Mouse (Mus musculus) c-Kit-positive CD71-positive TER-119-positive erythroid progenitor cells, embryonic 14.5 days (primary cell): ENCODE results near the gene Clasp2.
A peak's percentile ranks its signal among the peaks of the same experiment; 100 is the strongest.
"Not testable (repeated sequence)": the region's sequence is repeated elsewhere in the genome, so short reads cannot be mapped to it uniquely, and the experiment has no call there.

Experiments
- DNase-seq: peaks from one replicate; pipeline ENCODE4 v3.0.0-alpha.2; 2013; ENCODE audit warnings: low spot score

Clasp2 gene

DNA sequence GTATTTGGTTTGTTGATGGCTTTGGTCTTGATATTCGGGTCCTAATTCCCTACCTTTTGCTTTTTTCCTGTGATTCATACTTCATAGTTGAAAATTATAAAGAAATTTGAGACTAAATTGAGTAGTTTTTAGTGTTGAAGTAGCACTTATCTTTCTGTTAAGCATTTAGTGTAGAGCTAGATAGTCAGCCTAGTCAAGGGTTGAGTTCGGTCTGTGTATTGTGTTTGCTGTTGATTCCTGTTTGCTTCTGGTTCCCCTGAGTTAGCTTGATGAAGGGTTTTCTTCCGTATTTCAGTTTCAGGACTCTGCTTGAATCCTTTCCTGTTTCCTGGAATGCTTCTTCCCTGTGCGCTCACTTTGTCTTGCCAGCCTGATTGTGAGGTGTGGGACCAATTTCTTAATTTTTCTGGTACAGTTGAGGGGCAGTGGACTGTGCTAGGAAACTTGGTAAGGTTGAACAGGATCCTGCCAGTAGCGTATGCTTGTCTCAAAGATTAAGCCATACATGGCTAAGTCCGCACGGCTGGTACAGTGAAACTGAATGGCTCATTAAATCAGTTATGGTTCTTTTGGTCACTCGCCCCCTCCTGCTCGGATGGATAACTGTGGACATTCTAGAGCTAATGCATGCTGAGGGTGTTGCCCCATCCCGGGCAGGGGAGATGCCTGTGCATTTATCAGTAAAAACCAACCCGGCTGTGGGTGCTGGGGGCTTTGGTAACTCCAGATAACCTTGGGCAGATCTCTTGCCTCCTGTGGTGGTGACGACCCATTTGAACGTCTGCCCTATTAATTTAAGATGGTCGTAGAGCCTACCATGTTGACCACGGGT is 14.8 kb downstream of the Clasp2 start:
- DNase-seq, result peak; percentile 57

DNA sequence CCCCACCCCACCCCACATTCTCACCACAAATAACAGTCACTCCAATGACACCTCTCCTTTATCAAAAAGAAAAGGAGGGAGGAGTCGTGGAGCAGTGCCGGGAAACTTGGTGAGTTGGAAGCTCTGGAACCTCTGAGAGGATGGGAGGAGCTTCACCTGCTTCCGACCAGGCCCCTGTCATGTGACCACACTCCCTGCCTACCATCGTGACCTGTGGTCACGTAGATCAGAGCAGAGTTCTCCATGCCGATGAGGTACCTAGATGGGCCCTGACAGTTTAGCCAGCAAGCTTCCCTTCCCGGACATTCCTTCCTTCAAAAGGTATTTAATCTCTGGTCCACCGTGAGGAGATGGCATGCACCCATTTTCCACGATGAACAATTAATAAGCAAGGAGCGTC is 17.2 kb downstream of the Clasp2 start:
- DNase-seq, result no peak

DNA sequence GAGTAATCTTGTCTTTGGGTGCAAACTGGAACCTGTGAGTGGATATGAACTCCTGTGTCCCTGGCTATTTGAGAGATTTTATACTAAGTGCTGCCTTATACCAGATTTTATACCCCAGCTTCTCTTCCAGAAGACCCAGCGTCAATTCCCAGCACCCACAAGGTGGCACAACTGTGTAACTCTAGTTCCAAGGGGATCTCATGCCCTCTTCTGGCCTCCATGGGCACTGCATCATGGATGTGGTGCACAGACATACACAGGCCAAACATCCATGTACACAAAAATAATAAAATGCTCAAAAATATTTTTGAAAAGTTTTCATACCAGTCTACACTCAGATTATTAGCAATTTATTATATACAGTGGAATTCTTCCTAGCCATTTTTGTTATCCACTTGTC is 18.4 kb downstream of the Clasp2 start:
- DNase-seq, result no peak

DNA sequence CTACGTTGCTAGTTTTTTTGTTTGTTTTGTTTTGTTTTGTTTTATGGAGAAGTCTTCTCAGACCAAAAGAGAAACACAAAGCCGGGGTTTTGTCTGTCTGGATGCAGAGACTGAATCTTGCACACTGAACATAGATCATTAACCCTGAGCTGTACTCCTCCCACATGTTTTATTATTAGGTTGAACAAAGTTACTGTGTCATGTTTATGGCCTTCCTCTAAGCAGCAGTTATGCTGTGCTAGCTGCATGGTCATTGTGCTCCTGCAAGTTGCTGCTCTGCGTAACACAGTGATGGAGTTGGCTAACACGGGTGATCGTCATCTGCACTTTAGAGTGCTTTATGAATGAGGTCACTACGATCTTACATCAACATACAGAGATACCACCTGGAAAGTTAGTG is 21.1 kb downstream of the Clasp2 start:
- no peak for DNase-seq

DNA sequence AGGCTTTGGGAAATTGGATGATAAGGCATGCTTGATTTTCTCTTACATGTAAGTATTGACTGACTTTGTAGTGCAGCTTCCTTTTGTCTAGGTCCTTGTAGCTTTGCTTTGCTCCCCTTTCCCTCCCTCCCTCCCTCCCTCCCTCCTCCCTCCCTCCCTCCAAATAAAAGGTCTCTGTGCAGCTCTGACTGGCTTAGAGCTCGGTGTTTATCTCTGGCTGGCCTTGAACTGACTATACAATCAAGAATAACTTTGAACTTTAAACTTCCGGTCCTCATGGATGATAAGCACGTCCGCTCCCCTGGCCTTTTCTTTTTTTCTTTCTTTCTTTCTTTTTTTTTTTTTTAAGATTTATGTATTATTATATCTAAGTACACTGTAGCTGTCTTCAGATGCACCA is 21.9 kb downstream of the Clasp2 start:
- no peak for DNase-seq

DNA sequence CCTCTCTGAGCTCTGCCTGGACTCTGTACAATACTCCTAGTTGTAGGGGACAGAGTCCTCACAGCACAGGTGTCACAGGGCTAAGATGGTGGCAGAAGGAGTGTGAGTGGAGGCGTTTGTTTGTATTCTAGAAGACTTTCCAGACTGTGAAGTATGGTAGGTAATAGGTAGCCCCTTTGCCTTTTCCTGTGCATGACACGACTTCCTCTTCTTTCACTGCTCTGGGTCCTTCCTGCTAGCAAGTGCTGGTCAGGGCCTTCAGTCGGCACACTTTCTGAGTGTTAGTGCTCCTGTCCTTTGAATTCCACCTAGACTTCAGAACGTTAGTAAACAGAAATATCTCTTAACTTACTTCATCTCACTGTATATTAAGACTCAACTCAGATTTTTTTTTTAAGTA is 29.4 kb downstream of the Clasp2 start:
- DNase-seq, result no peak

DNA sequence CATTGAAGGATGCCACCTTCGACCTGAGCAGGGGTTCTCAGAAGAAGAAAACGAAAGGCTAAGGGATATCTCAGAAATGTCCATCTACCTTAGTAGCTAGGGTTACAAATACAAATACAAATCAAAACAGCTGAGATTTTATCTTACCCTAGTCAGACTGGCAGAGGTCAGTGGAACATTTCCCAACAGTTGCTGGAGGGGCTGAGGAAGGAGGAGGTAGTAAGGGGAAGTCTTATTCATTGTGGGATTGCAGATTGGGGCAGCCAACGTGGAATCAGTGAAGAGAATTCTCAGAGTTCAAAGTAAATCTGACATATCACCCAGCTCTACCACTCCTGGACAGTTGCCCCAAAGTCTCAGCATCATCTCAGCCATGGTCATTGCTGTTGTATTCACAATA is 39.6 kb downstream of the Clasp2 start:
- DNase-seq, result no peak

DNA sequence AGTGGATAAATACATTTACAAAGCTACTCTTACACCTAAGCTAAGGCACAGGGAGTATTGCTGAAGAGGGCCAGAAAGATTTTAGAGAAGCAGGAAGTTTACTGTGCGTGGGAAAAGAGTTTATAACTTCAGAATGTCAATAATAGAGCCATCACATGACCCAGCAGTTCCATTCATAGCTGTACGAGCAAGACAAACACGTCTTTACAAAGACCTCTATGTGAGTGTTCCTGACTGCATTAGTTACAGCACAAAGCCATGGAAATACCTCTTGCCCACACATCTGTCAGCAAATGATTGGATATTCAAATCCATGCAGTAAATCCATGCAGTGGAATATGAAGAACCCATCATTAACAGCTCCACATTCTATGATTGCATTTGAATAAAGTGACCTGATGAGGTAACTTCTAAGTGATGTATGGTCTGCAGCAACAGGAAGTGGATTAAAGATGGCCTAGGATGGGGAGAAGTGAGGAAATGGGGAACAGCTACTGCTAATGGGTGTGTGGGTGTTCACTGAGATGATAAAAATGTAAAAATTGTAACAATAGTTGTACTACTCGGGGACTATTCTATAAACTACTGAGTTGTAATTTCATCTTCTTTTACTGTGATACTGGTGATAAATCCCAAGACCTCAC is 41.2 kb downstream of the Clasp2 start:
- no peak for DNase-seq

DNA sequence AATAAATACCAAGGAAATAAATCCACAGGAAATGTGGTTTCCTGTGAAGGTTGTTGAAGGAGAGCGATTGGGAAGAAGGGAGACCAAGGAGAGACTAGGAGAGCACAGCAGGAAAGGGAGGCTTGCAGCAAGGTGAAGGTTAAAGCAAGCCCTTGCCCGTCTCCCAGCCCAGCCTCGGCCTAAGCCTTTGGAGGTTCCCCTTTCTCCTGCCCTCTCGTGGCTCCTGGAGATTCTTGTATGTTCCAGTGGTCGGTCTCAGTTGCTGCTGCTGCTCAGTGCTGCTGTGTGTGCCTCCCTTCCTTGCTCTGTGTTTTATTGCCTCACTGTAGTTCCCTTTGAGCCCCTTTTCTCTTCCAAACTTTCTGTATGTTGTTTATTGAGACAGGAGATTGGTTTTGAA is 42.4 kb downstream of the Clasp2 start:
- DNase-seq, result no peak

DNA sequence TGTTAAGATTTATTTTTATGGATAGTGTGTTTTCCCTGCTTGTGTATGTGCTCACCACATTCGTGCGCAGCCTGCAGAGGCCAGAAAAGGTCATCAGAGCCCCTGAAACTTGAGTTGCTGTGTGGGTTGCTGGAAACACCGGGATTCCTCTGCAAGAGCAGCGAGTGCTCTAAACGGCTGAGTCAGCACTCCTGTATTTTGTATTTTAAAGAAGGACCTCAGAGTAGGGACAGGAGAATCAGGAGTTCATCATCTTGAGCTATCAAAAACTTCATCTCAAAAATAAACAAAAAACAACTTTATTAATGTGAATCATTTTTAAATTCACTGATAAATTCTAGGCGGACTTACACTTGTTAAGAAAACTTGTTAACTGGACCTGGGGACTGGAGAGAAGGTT is 48.0 kb downstream of the Clasp2 start:
- not testable (repeated sequence) for DNase-seq

DNA sequence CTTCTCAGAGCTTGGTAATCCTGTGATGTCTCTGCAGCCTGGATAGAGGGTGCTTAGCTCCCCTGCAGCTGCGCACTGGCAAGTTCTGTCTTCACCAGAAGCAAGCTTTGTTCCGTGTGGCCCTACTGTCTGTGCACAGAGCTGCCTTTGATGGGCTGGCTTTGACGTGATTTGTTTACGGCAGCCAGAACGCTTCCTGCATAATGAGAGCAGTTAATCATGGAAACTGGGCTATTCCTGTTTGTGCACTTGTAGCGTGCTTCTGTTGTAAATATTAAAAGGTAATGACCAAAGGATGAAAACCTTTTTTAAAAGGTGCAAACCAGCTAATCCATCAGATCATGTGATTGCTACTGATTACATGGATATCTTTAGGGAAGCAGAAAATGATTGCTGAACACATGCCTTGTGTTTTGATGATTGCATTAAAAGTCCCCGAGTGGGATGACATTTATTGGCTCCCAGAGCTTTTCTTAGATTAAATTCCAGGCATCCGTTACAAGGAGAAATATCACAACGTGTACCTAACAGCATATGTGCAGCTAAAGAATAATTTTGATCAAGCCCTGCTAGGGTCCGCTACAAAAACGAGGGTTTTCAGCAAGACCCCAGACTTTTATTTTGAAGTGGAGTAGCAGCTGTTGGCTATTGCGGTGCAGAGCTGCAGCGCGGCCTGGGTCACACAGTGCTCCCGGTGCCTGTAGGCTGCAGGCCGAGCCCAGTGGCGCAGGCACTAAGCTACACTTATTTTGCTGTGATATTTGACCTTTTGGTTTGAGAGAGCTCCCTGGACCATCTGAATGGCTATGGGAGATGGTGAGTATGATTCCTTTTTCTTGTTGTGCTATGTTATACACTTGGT is 51.6 kb downstream of the Clasp2 start:
- DNase-seq, result no peak

DNA sequence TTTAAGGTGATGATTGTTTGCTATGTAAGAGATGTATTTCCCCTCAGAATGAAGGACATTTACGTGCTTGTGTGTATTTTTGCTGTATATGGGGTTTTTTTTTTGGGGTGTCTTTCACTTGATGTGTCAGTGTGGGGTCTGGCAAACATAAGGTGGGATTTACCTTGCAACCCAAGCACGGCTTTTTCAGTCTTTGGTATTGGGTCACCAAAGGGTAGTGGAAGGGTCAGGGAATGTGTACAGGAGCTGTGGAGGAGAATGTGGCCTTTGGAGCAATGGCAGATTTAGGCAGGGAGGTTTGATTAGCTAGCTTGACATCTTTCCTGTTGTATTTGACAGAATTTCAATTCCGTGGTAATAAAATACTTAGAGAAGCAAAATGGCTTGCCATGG is 52.2 kb downstream of the Clasp2 start:
- DNase-seq, result no peak

DNA sequence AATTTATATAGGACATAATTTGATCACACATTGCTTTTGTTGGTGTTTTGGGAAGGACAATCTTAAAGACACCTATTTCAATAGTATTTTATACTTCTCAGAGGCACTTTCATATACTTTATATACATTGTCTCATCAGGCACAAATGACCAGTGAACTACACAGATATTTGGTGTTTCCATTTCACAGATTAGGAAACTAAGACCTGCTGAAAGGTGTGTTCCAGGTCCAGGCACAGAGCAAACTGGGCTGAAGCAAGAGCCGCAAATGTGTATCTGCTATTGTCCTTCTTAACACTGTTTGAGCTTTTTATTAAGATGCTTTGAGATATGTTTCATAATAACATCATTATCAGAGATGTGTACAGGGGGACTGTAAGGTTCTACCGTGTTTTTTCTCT is 52.7 kb downstream of the Clasp2 start:
- DNase-seq, result no peak

DNA sequence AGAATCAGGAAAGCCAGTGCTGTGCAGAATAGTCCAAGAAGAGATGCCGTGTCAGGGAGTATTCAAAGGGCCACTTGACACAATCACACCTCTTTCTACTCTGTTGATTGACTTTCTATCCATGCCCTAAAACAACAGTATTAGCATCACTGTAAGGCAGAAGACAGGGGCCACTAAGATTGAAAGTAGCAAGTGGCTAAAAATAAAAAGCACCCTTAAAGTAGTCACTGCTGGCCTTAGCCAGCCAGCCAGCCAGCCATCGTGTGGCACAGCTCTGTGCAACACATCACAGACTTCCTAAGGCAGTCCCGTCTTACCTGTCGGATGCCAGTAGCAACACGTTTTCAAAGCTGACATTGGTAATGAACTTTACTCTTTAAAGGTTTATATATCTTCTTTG is 55.9 kb downstream of the Clasp2 start:
- no peak for DNase-seq

DNA sequence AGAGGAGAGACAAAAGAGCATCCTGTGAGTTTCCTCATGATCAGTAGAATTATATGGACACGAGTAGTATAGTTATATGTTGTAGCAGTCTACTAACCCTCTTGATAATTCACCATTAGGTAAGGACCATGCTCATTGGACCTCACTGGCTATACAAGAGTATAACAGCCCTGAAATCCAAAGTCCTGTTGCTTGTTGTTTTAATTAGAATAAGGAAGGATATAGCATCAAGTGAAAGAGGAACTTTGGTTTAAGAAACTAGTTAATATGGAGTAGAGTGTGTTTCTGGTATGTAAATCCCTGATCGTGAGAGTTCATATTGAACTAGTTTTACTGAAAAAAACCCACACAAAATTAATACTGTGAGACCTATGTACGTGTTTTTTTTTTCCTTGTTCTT is 59.4 kb downstream of the Clasp2 start:
- no peak for DNase-seq

DNA sequence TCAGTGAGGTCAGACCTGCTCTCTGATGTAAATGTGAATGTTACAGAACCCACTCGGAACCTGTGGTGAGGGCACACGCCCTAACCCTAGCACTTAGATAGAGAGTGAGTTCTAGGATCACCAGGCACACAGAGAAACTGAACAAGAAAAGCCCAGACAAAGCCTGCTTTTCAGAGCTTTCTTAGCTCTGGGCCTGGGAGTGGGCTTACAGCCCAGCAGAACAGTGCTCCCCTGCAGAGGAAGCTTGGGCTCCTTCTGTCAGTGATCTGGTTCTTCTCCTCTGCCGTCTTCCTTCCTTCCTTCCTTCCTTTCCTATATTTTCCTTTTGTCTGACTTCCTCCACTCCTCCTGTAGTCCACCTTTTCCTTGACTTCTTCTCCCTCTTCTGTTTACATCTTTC is 61.5 kb downstream of the Clasp2 start:
- no peak for DNase-seq

DNA sequence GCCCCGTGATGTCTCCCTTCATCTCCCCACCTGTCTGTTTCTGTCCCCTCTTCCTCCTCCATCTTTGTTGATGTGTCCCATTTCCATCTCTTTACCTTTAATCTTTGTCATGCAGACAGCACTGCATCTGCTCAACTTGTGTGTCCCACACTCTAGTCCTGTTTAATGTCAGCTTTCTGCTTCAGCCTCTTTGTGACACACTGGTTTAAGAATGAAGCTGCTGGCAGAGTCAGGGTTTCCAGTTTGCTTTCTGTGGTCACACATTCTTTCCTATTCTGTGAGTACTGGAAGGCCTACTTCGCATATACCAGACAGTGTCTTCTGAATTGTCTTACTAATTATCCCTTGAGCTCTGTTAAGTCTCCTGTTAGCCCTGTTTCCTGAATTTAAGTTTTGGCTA is 62.5 kb downstream of the Clasp2 start:
- no peak for DNase-seq

DNA sequence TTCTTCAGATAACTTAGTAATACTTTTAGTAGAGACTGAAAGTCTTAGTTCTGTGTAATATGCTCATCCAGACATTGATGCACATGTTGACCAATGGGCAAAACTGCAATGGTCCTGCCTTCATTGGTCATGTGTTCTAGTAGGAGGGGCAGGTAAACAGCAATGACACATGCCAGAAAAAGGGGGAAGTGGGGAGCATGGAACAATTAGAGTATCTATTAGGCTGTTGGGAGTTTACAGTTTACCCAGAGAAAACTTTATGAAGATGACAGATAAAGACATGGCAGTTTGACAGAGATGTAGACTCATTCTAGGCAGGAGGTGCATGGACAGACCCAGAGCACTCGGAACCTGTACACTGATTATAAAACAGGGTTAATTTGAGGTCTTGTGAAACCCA is 64.1 kb downstream of the Clasp2 start:
- no peak for DNase-seq

DNA sequence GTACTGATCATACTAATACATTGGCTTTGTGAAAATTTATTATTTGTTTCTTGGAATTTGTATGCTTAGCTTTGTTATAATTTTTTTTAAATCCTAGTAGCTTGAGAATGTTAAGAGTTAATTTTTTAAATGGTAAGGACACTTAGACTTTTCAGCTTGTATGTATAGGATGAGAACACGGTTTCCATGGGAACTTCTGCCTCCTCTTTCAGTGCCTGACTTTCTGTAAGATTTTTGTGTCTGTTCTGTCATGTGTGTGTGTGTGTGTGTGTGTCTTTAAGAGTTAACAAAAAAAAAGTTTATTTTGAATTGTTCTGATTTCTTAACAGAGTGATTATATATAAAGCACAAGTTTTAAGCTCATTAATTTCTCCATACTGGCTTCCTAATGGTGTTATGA is 70.1 kb downstream of the Clasp2 start:
- no peak for DNase-seq

DNA sequence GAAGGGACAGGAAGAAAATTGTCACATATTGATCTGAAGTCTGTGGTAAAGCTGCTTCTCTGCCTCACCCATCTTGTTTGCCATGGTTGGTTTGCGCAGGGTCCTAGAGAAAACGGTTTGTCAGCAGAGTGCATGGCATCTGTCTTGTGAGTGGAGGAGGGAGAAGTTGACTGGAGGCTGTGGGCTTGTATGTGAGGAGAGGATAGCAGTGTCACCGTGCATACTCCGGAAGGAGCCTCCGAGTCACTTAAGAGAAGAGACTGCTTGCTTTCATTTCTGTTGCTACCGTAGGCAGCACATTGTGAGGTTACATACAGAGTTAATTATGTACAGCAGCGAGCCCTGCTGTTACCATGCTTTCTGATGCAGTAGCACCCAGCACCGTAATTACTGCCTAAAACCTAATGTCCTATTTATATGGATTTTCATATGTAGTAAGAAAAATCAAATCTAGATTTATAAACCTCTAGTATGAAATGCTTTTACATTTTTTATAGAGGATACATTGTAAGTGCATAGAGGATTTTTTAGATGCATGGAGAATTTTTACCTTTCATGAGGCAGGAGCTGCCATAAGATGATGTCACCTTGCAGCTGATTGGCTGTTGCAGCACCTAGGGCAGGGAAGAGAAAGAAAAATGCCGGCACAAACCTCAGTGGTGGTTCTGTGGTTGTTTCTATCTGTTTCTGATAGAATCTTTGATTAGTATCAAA is 70.8 kb downstream of the Clasp2 start:
- DNase-seq, result no peak

DNA sequence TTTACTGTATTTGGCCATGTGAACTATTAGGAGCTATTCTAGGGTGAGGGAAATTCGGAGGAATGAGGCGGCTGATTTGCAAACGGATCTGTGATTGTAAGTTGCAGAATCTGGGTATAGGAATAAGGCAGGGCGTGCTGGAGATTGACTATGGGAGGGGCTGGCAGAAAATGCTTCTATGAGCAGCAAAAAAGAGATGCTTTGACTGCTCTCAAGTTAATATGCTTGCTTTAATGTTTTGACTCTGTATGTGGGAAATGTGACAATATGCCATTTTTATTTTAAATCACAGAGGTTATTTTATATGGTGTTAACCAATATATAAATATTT is 71.4 kb downstream of the Clasp2 start:
- no peak for DNase-seq

DNA sequence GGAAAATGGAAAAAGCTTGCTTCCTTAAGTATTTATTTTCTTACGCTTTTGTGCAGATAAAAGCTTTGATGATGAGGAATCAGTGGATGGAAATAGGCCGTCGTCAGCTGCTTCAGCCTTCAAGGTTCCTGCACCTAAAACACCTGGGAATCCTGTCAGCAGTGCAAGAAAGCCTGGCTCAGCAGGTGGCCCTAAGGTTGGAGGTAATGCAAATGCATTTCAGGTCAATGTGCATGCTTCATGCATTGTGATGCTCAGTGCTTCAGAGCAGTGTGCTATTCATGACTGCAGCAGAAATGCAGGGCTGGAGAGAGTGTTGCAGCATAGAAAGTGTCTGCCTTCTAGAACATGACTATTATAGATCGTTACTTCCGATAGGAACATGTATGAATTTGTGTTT is 71.8 kb downstream of the Clasp2 start:
- no peak for DNase-seq

DNA sequence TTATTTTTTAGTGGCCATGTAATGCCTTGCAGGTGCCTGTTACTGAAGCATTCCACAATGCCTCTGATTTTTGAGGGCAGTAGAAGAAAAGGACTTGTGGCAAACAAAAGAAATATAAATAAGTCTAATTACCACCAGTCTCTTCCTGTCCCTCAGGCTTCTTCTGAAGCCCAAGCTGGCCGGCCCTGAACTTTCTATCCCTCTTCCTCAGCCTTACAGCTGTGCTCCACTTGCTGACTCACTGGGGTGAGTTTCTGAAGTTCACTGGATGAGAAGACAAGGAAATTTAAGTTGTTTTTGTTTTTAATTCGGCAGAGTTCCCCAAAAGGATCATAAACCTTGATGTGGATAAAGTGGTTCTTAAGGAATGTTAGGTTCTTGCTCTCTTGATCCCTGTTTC is 74.6 kb downstream of the Clasp2 start:
- DNase-seq, result no peak
